Mouse (Mus musculus) neutrophil, adult 5-6 weeks (primary cell): ENCODE measurements around the gene Selenoo. TPM values are rescaled to one million over a fixed set of nuclear protein-coding genes. Genes with fewer than 3 reads are reported as not detected.

ENCODE experiments used
- ATAC-seq: fragments of 151-379, 151-347 bp; 2 replicates; pipeline ENCODE4 v1.8.0; 2017; ENCODE audit warnings: mild to moderate bottlenecking, moderate TSS enrichment; ENCODE audit not compliant: insufficient number of reproducible peaks, poor library complexity, low FRiP score, severe bottlenecking; ENCODE audit errors: extremely low read depth
- total RNA-seq: library from RNA; stranded (forward); fragments of 200-1000 nt; gene quantifications from 2 replicates; pipeline ENCODE4 v1.2.3, GENCODE M21; 2017

Gene Selenoo
- total RNA-seq, 1 experiment from 2014 or later = 22.9 TPM

- ATAC-seq = no peak
Observed at GRCm38 (mm10) chr15:89074613-89075477, 14.0 kb upstream of the Selenoo start, which contains the start of gene Trabd. TSS of gene Trabd (plus strand) at chr15:89075124.

GRCm38 (mm10) chr15:89075478-89076147 is 13.3 kb upstream of the Selenoo start:
- peak; percentile 40 for ATAC-seq

- ATAC-seq = no peak
Observed at GRCm38 (mm10) chr15:89076156-89076731, 12.6 kb upstream of the Selenoo start.

- peak; percentile 70 for ATAC-seq
Observed at GRCm38 (mm10) chr15:89078208-89078836, 10.6 kb upstream of the Selenoo start.

- ATAC-seq = no peak
Observed at GRCm38 (mm10) chr15:89083906-89084305, 5.0 kb upstream of the Selenoo start.

- ATAC-seq = no peak
Observed at GRCm38 (mm10) chr15:89084826-89085225, 4.1 kb upstream of the Selenoo start.

GRCm38 (mm10) chr15:89089248-89090051 is 566 bp downstream of the Selenoo start:
- no peak for ATAC-seq

GRCm38 (mm10) chr15:89090662-89091061 is 1.8 kb downstream of the Selenoo start:
- ATAC-seq = no peak

GRCm38 (mm10) chr15:89092181-89092580 is 3.3 kb downstream of the Selenoo start:
- ATAC-seq = no peak

- ATAC-seq = no peak
Observed at GRCm38 (mm10) chr15:89097450-89097849, 8.6 kb downstream of the Selenoo start.

- no peak for ATAC-seq
Observed at GRCm38 (mm10) chr15:89098616-89099015, 9.7 kb downstream of the Selenoo start.

GRCm38 (mm10) chr15:89100823-89101222 is 11.9 kb downstream of the Selenoo start:
- no peak for ATAC-seq

- no peak for ATAC-seq
Observed at GRCm38 (mm10) chr15:89102646-89103045, 13.8 kb downstream of the Selenoo start.

GRCm38 (mm10) chr15:89103921-89104320 is 15.0 kb downstream of the Selenoo start:
- no peak for ATAC-seq

- no peak for ATAC-seq
Observed at GRCm38 (mm10) chr15:89104425-89104824, 15.5 kb downstream of the Selenoo start.

- ATAC-seq = no peak
Observed at GRCm38 (mm10) chr15:89106073-89106472, 17.2 kb downstream of the Selenoo start.

- ATAC-seq = no peak
Observed at GRCm38 (mm10) chr15:89106976-89107375, 18.1 kb downstream of the Selenoo start.

- ATAC-seq = no peak
Observed at GRCm38 (mm10) chr15:89110147-89110546, 21.3 kb downstream of the Selenoo start.
